Mouse (Mus musculus) urinary bladder, postnatal 36 days (tissue): ENCODE measurements around the gene Plch2.

Experiments
- DNase-seq, 2 experiments: peaks; one replicate each; pipeline ENCODE4 v3.0.0; 2022; ENCODE audit warnings: low spot score in 2 of 2, mixed read lengths in 1 of 2

Plch2 gene

DNA sequence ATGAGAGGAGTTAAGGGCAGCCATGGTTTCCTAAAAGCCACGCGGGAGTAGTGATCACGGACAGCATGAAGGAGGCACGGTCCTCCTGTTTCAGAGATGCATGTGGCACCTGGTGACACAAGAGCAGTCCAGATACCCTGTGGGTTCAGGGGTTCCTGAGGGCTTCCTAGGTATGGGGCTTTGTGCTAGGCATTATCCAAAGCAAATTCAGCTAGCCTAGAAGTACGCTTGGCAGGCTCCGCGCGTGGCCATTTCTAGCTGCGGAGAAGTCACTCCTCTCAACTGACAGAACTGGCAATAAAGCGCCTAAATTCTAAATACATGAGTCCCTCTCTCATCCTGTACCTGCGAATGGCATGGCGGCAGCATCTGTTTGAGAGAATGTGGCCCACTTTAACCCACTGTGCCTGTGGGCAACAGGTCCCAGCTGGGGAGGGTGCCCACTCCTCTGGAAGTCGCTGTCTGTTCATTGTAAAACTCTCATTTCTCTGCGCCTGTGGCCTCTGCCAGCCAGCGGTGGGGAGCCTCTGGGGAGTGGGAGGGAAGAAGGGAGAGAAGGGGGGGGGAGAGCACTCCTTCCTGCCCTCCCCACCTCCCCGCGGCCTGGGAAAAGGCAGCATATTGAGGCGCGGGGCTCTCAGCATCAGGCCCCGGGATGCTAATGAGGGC, 96.4 kb downstream of the Plch2 start:
- no peak for DNase-seq

DNA sequence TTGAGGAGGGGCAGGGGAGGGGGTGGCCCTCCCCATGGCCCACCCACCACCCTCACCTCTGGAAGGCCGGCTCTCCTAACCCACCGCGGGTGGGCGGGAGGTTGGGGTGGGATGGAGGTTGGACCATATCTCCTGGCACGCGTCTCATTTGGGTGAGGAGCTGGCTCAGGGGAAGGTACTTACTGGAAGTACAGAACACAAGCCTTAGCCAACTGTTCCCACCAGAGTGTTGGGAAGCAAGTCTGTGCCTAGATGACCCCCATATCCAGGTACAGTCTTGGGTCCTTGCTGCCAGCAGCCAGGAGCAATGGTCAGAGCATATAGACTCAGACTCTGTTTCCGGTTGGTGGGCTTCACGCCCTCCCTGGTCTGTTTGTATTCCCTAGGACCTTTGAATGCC, 98.0 kb downstream of the Plch2 start:
- no peak for DNase-seq

DNA sequence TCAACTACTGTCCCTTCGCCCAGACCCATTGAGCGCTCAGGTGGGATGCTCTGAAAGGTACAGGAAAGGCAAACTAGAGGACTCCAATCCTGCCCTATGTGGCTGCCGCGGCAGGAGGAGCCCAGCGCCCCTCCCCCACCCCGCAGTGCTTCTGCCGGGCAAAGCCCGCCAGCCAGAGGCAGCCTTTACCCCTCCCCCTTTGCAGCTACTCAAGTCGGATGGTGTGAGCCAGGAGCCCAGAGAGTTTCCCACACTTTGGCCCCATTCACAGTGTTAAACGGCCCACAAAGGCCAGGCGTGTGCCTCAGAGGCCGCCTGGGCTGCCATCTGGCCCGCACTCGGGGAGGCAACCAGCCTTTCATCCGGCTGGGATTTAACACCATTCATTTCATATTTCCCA, 98.4 kb downstream of the Plch2 start:
- no peak for DNase-seq

DNA sequence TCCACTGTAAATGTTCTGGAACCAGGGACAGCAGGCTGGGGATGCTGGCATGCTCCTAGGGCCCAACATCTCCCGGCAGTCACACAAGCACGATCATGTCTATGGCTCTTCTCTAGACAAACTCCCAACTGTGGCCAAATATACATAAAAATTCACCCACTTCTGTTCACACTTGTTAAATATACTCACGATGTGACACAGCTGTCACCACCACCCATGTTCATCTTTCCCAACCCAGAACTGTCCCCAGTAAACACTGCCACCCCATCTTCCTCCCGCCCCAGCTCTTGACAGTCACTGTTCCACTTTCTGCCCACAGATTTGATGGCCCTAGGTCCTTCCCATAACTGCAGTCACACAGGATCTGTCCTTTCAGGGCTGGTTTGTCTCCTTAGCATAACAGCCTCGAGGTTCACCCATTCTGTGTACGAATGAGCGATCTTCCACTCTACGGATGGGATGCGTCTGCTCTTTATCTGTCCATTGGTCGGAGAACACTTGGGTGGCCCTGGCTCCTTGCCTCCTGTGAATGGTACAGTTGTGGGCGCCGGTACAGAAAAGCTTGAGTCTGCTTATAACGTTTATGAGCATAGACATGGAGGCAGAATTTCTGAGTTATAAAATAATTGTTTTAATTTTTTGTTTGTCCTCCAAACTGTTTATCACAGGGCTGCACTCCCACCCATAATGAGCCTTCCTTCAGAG, 99.1 kb downstream of the Plch2 start:
- no peak for DNase-seq

DNA sequence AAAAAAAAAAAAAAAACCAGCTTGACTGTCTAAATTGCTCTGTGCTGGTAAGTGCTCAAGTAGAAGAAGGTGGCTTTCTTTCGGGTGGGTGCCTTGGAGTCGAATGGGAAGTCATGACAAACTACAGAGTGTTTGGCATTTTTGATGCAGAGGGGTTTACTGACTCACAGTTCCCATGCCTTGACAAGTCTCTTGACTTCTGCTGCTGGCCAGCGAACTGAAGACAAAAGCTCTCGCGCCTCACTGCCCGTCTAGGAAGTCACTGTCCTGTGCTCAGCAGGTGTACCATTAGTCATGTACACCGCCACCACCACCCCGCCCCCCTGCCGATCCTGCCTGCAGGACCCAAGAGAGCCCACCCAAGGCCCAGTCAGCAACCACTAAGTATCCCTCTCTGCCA, 100.0 kb downstream of the Plch2 start:
- no peak for DNase-seq

DNA sequence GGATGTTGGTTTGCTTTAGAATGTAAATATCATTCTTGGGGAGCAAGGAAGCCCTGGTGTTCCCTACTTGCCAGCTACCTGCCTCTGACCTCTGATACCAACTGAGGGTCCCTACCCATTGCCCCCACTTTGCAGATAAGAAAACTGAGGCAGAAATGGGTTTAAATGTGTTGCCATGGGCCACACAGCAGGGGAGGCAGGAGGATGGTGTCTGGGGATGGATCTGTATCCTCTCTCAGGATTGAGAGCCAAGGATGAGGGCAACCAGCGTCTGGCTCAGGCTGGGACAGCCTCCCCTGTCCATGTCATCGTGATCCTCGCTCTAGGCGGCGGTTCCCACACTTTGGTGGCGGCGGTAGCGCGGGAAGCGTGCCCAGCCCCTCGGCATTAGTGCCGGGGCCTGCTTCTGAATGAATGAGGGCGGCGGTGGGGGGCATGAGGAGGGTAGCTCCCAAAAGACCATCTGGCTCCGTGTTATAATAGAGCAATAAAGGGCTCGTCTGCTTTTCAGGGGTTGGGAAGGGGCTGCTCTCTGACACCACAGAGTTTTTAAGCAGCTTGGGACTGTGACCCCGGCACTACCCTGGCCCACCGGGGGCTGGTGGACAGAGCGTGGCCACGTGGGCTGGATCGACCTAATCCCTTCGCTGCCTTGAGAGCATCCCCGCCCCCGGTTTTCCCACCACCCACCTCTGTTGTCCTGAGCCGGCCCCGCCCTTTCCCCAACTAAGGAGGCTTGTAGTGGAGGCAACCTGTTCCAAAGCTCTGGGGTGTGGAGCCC, 103.9 kb downstream of the Plch2 start:
- no peak for DNase-seq

DNA sequence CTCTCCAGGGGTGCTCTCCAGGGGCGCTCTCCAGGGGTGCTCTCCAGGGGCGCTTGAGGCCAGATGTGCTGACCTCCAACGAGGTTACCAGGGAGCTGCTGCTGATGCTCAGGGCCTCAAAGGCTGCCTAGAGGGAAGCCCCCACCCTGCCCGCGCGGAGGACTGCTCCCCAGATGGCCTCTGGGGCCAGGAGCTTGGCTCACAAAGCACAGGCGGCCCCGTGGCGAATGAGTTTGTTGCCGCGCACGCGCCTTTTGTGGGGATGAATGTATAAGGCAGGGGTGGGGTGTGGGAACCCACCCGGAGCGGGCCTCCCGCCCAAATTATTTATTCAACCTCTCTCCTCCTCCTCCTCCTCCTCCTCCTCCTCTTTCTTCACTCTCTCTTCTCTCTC, 107.0 kb downstream of the Plch2 start:
- DNase-seq: no peak

DNA sequence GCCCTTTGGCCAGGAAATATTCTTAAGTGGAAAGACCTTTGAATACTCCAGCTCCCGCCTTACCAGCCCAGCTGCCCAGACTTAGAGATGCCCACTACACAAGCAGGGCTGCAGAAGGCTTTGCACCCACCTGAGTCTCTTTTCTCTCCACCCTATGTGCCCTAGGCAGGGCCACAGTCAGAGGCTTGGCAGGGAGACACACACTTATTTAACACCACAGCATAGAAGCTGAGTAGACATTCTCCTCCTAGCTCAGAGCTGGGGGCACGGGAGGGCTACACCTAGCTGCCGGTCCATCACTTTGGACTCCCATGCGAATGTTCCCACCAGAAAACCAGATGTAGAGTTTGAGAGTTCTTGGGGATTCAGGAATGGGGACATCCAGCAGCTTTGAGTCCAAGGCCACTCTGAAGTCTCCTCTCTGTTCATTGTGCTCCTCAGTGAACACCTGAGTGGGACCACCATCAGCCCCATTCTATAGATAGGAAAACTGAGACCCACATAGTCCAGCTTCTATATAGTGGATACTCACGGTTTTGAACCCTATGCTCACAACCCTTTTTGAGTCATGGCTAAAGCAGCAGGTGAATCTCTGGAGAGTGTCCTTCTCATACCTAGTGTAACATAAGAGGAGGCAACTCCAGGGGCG, 107.5 kb downstream of the Plch2 start:
- no peak for DNase-seq

DNA sequence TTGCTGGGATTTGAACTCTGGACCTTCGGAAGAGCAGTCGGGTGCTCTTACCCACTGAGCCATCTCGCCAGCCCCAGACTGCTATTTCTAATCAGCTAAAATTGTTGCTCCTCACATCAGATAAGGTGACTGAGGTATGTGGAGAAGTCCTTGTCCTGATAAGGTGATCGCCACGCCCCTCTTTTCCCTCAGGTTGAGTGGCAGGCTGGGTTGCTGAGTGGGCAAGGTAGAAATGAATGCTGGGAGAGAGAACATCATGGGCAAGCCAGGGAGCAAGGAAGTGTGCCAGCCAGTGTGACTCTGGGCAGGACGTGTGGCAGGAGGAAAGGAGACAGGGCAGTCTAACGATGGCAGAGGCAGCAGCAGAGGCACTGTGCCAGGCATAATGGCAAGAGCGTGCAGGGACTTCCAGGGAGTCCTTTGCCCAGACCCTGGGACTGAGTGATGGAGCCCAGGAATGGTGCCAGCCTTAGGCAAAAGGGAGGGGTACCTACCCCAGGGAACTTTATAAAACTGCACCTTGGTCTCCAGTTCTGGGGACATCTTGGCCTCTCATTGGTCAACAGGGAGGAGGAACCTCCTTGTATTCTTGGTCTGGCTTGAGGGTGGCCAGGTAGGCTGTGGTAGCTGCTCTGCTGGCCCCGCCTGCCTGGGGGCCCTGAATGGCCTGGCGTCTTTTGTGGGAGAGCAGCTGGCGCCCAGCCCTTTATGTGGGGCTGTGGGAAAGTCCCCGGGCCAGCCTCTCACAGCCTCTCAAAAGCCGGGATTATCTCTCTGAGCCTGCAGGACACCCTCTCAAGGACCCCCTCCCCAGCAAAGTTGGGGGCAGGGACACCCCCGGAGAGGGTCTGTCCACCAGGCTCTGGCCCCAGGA, 108.3 kb downstream of the Plch2 start:
- DNase-seq: no peak

DNA sequence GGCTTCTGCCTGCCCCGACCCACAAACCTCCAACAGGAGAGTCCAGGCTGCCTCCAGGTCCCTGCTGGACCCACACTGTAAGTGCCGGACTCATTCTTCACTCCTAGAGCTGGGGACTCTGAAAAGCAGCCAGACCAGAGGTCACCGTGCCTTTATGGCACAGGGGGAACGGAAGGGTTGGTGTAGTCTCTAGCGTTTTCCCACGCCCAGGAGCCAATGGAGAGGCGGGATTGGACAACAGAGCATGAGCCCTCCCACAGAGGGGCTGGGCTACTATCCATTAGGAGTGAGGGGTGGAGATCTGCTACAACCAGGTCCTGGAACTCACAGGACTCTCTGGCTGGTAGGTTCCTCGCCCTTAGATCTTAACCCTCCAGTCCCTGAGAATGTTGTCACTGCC, 110.3 kb downstream of the Plch2 start:
- peak; percentile 55 to 72 for DNase-seq

DNA sequence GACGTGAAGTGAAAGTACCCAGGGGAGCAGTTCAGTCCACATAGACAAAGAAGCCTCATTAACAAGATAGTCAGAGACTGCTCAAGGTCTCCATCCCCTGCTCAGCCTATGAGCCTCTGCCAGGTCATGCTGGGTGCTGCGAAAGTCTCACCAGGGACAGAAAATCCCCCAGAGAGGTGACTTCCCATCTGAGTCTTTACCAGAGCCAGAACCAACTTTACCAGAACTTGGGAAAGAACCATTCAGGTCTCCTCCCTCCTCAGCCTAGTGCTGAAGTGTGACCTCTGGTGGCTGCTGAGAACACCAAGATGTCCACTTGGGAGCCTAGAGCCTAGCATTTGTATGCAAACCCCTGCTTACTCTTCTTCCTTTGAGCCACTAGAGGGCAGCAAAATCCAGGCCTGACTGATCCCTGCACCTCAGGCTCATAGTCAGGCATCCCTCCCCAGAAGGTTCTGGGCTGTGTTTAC, 112.4 kb downstream of the Plch2 start:
- peak; percentile 51 to 75 for DNase-seq

DNA sequence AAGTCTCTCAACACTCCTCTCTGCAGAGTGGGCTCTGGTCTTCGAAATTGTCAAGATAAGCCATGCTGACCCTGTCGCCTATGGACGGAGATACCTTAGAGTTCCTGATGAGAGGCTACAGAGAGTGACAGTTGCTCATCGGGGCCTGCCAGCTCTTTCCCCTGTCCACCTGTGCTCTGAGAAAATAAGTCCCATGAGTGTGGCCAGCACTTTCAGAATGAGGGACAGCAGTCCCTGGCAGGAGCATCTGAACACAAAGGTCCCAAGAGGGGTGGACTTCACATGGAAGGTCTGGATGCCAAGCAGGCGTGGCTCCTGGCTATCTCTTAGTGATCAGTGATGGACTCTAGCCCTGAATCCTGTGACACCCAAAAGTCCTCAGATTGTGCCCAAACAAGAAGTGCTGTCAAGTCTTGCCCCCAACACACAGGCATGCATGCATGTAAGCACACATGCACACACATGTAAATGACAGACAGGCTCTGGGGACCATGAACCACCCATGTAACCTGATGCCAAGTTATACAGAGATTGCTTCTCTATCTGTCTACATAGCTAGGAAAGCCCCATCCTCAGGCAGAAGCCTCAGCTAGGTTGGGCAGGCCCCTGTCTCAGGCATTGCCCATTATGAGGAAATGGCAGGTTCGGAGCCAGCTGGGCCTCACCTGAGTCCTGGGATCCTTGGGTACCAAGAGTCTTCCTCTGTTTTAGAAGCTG, 113.1 kb downstream of the Plch2 start:
- no peak for DNase-seq

DNA sequence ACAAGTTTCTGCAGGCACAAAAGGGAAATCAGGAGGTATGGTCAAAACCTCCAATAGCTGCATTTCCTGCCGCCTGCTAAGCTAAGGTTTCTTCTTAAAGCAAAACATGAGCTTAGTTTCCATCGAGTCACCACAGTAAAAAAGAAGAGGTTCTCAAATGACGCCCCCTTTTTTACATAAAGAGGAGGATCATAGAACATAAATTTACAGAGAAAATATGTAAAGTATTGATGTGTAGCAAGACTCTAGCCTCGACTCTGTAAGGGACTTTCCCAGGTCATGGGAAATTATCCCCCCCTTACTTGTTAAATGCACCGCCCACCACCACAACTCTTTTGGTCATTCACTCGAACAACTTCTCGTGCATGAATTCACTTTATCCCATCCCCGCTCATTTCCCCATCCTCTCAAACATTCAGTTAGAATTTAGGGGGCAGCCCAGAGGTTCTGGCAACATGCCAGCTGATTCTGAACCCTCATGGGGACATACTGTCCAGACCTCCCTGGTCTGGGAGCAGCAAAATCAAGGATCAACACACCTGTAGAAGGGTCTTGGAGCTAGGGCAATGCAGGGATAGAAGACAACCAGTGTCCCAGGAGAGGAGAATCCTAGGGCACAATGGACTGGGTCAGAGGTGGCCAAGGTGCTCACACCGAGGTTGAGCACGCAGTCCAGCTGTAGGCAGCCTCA, 113.8 kb downstream of the Plch2 start:
- no peak for DNase-seq

DNA sequence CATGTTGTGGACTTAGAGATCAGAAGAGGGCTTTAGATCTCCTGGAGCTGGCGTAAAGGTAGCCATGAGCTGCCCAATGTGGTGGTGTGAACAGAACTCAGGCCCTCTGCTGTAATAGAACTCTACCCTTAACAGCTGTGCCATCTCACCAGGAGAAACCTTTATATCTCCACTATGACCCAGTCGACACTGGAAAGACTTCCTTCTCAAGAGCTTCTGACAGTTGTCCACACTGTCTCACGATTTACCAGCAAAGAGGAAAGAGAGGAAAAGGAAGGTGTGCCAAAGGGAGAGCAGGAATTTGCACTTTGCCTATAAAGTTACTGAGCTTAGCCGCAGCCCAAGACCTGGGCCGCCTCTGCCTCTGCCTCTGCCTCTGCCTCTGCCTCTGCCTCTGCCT, 114.8 kb downstream of the Plch2 start:
- no peak for DNase-seq

DNA sequence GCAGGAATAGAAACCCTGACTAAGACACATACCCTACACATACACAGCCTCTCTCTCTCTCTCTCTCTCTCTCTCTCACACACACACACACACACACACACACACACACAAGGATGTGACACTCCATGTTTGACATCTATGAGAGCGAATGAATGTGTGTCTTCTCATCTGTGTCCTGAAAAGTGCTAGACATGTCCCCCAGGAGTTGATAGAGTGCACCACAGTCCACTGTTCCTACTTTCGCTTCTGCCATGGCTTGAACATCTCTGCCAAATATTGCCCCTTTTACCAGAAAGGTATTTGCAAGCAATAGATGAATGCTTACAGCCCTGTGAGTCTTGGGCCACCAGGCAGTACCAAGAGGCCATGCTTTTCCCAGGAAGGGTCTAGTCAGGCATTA, 116.4 kb downstream of the Plch2 start:
- no peak for DNase-seq

DNA sequence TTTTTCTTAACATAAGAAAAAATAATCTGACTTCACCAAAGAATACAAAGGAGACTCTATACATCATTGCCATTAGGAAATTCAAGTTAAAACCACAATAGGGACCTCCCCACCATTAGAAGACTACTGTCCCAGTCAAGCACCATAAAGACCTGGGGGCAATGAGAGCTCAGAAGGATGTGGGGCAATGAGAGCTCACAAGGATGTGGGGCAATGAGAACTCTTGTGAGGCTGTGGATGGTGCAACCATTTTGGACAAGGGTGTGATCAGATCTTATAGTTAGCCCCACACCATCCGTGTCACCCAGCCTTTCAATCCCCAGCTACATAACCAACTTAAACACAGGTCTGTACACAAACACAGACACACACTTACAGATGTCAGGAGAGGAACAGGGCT, 118.8 kb downstream of the Plch2 start:
- no peak for DNase-seq

DNA sequence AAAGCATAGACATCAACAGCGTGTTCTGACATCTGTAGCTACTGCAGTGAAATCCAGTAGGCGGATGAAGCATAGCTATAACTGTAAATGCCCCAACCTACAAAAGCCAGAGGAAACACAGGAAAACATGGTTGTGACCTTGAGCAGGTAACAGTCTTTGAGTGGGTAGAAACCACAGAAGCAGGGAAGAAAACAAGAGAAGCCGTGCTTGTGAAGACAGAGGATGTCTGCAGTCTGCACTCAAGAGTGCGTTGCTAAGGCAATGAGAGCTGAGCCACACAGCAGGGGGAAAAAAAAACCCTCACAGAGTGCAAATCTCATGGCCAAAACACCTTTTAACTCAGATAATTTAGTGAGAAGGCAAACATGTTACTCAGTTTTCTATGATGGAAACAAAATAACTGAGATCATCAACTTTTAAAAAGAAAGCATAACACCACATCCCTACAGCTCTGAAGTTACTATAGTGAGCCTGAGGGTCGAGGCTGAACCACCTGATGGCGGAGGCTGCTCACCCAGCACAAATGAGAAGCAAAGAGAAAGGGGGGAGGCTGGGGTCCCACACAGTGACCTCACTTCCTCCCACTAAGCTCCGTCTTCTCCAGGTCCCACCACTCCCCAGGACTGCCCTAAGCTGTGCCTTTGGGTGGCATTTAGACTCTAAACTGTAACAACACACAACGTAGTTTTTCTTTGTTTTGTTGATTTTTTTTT, 119.9 kb downstream of the Plch2 start:
- no peak for DNase-seq

DNA sequence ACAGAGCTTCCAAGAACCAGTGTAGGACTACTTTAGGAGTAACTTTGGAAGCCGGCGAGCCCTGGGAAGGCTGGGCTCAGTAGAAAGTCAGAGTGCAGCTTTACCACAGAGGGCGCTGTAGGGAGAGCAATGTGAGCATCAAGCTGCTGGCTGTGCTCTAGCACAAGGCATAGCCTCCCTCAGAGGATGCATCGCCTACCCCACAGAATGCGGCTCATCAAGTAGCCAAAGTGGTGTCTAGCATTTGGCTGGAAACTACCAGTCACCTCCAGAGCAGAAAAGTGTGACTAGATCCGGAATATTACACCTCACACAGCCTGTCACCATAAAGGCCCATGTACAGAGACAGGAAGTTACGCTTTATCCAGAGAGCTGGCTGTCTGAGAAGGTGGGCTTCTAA, 120.8 kb downstream of the Plch2 start:
- no peak for DNase-seq

DNA sequence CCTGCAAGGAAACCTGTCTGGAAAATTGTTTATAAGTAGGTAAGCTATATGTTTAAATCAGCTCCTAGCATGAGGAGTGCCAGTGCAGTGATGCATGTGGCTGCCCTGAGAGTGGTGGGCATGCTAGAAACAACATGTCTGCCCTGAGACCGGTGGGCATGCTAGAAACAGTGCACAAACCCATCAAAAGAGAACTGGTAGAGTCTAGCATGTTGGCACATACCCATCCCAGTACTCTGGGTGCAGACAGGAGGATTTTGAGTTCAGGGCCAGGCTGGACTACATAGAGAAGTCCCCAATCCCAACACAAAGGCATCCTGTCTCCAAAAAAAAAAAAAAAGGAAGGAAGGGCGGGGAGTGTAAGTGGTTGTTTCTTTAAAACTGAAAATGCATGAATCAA, 121.8 kb downstream of the Plch2 start:
- no peak for DNase-seq
